Mouse (Mus musculus): ENCODE data around the gene Znhit1.
"Not testable (repeated sequence)": the region's sequence is repeated elsewhere in the genome, so short reads cannot be mapped to it uniquely, and the experiment has no call there.

Znhit1 gene

GRCm38 (mm10) chr5:136953015-136953414 lies 34.8 kb downstream of the Znhit1 start, which contains the start of gene Fis1:
Gene Fis1 (plus strand): TSS chr5:136953275.
- peak; percentile 98 for ATAC-seq (ENCODE audit: low TSS enrichment)

GRCm38 (mm10) chr5:136952153-136952552 lies 35.7 kb downstream of the Znhit1 start:
- no peak for ATAC-seq (ENCODE audit: low TSS enrichment)

- ATAC-seq (ENCODE audit: low TSS enrichment): no peak
Observed at GRCm38 (mm10) chr5:136950521-136950920, 37.3 kb downstream of the Znhit1 start.

- ATAC-seq (ENCODE audit: low TSS enrichment): not testable (repeated sequence)
Observed at GRCm38 (mm10) chr5:136949551-136950336, 38.1 kb downstream of the Znhit1 start.

- no peak for ATAC-seq (ENCODE audit: low TSS enrichment)
Observed at GRCm38 (mm10) chr5:136947874-136948273, 39.9 kb downstream of the Znhit1 start.

- ATAC-seq (ENCODE audit: low TSS enrichment): peak; percentile 77; the same call in 1 of the 2 replicates
Observed at GRCm38 (mm10) chr5:136945084-136945483, 42.7 kb downstream of the Znhit1 start.

- no peak for ATAC-seq (ENCODE audit: low TSS enrichment)
Observed at GRCm38 (mm10) chr5:136943382-136943781, 44.4 kb downstream of the Znhit1 start.

GRCm38 (mm10) chr5:136942781-136943180 lies 45.0 kb downstream of the Znhit1 start:
- no peak for ATAC-seq (ENCODE audit: low TSS enrichment)

- ATAC-seq (ENCODE audit: low TSS enrichment): no peak
Observed at GRCm38 (mm10) chr5:136940845-136941560, 46.8 kb downstream of the Znhit1 start.

GRCm38 (mm10) chr5:136940029-136940428 lies 47.8 kb downstream of the Znhit1 start:
- ATAC-seq (ENCODE audit: low TSS enrichment): not testable (repeated sequence)

GRCm38 (mm10) chr5:136939284-136939683 lies 48.5 kb downstream of the Znhit1 start:
- ATAC-seq (ENCODE audit: low TSS enrichment): no peak

GRCm38 (mm10) chr5:136937621-136938020 lies 50.2 kb downstream of the Znhit1 start:
- no peak for ATAC-seq (ENCODE audit: low TSS enrichment)

GRCm38 (mm10) chr5:136936750-136937149 lies 51.1 kb downstream of the Znhit1 start:
- no peak for ATAC-seq (ENCODE audit: low TSS enrichment)

- ATAC-seq (ENCODE audit: low TSS enrichment): no peak
Observed at GRCm38 (mm10) chr5:136935905-136936695, 51.7 kb downstream of the Znhit1 start.

- no peak for ATAC-seq (ENCODE audit: low TSS enrichment)
Observed at GRCm38 (mm10) chr5:136933930-136934329, 53.9 kb downstream of the Znhit1 start.

GRCm38 (mm10) chr5:136932956-136933355 lies 54.9 kb downstream of the Znhit1 start:
- ATAC-seq (ENCODE audit: low TSS enrichment): no peak
